ENCODE assay signal across 8 mouse cellular contexts in the genomic region with DNA sequence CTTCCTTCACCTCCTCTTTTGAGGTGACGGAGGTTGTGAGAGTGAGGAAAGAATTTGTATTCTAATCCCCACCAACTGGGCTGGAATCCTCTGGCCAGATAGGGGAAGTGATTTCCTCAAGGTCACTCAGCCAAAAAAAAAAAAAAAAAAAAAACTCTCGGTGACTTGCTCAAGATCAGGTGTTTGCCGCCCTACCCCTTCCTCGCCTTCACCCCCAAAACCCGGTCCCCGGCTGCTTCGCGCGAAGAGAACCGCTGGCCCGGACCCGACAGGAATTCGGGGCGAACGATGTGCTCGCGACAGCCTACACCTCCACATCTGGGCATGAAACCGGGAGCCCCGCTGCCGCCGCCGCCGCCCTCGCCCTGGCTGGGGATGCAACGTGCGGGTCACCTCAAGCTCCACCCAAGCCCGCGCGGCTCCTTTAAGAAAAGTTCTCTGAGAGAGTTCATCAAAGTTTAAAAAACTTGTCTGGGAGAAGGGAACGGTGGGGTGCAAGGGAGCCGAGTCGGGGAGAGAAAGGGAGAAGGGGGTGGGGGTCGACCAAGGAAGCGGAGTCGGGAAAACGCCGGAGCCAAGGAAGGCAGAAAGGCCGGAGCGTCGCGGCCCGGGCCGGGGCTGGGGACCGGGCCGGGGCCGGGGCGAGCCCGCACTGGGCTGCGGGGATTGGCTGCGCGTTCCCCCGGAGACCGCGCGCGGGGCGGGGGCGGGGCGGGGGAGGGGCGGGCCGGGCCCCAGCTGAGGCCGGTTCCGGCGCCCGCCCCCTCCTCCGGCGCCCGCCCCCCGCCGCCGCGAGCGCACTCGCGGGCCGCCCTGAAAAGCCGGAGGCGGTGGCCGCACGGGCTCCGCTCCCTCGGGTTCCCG. TPM values are rescaled to one million over a fixed set of nuclear protein-coding genes. Genes with fewer than 3 reads are reported as not detected.
DNase-seq lines count a peak whose midpoint lies in the region; ATAC-seq lines count a peak whose summit lies in the region.

No protein-coding gene starts in this region.

- H3K27me3 ChIP-seq in forebrain, embryonic 11.5 days (ENCODE audit: control insufficient read depth, insufficient read depth, low read length), result peaks cover 31% of the 10 kb centered on the region
- peaks cover 58% of the 10 kb centered on the region for H3K27me3 ChIP-seq in limb, embryonic 10.5 days (ENCODE audit: low read depth, poor library complexity, severe bottlenecking)
- H3K27me3 ChIP-seq in midbrain, embryonic 10.5 days (ENCODE audit: low read depth, poor library complexity, severe bottlenecking), result peaks cover 80% of the 10 kb centered on the region
- H3K27me3 ChIP-seq in stomach, embryonic 16.5 days (ENCODE audit: control insufficient read depth, insufficient read depth, low read length), result peaks cover 10% of the 10 kb centered on the region

- peak; percentile 21 to 55 for DNase-seq in urinary bladder, adult 18-20 months (ENCODE audit: low spot score in 2 of 2)
- no peak for DNase-seq in urinary bladder, postnatal 10 days (ENCODE audit: low spot score)
- DNase-seq in forebrain, embryonic 11.5 days (ENCODE audit: low spot score), result peak; percentile 81
- DNase-seq in heart, postnatal 25 days (ENCODE audit: low spot score), result peak; percentile 34
- DNase-seq in limb, embryonic 10.5 days (ENCODE audit: low spot score), result peak; percentile 80
- peak; percentile 71 for DNase-seq in midbrain, embryonic 10.5 days (ENCODE audit: low spot score)
- DNase-seq in cerebellum, postnatal 4 days (ENCODE audit: low spot score in 2 of 2), result no peak

- peak overlapping the region; percentile 68 for H3K9ac ChIP-seq in forebrain, embryonic 11.5 days (ENCODE audit: low read length)
- H3K9ac ChIP-seq in stomach, embryonic 16.5 days (ENCODE audit: low read length), result peak overlapping the region; percentile 79

- peak; percentile 81 for ATAC-seq in forebrain, embryonic 11.5 days (replicated peaks; ENCODE audit: low FRiP score)
- peak; percentile 93 for ATAC-seq in stomach, embryonic 16.5 days (ENCODE audit: insufficient read depth, low FRiP score)

- no peaks in the 10 kb centered on the region for H3K36me3 ChIP-seq in forebrain, embryonic 11.5 days (ENCODE audit: control insufficient read depth, insufficient read depth, low read length)
- no peaks in the 10 kb centered on the region for H3K36me3 ChIP-seq in limb, embryonic 10.5 days
- H3K36me3 ChIP-seq in midbrain, embryonic 10.5 days, result no peaks in the 10 kb centered on the region
- H3K36me3 ChIP-seq in stomach, embryonic 16.5 days (ENCODE audit: control insufficient read depth, insufficient read depth, low read length), result no peaks in the 10 kb centered on the region

- peaks cover 15% of the 10 kb centered on the region for H3K4me1 ChIP-seq in forebrain, embryonic 11.5 days (replicated peaks; ENCODE audit: control insufficient read depth, insufficient read depth, low read length)
- H3K4me1 ChIP-seq in limb, embryonic 10.5 days, result peaks cover 35% of the 10 kb centered on the region
- H3K4me1 ChIP-seq in midbrain, embryonic 10.5 days, result peaks cover 40% of the 10 kb centered on the region
- H3K4me1 ChIP-seq in stomach, embryonic 16.5 days (ENCODE audit: control insufficient read depth, insufficient read depth, low read length), result peaks cover 9% of the 10 kb centered on the region; the same call in 1 of the 2 replicates

- H3K4me3 ChIP-seq in forebrain, embryonic 11.5 days (ENCODE audit: low read depth, low read length), result peak overlapping the region; percentile 60
- peak overlapping the region; percentile 88 for H3K4me3 ChIP-seq in limb, embryonic 10.5 days
- peak overlapping the region; percentile 78 for H3K4me3 ChIP-seq in midbrain, embryonic 10.5 days
- peak overlapping the region; percentile 76 for H3K4me3 ChIP-seq in stomach, embryonic 16.5 days (replicated peaks; ENCODE audit: low read length)

- no peaks in the 10 kb centered on the region for H3K9me3 ChIP-seq in forebrain, embryonic 11.5 days (ENCODE audit: control insufficient read depth, low read length)
- no peaks in the 10 kb centered on the region for H3K9me3 ChIP-seq in limb, embryonic 10.5 days (replicated peaks)
- no peaks in the 10 kb centered on the region for H3K9me3 ChIP-seq in midbrain, embryonic 10.5 days (replicated peaks)
- H3K9me3 ChIP-seq in stomach, embryonic 16.5 days (replicated peaks; ENCODE audit: control insufficient read depth, low read length), result no peaks in the 10 kb centered on the region

- intact Hi-C loops in heart, postnatal 25 days (cut with DNase I), result loop anchor here (2.0 to 5.0 kb wide), 2 partner anchors 15 to 32 kb away; no protein-coding TSS in a partner anchor

- under 1% methylated on average over 37 of the region's 83 CpGs for WGBS in forebrain, embryonic 11.5 days
- WGBS in limb, embryonic 10.5 days, result 1% methylated on average over 65 of the region's 83 CpGs
- under 1% methylated on average over 54 of the region's 83 CpGs for WGBS in midbrain, embryonic 10.5 days
- under 1% methylated on average over 65 of the region's 83 CpGs for WGBS in stomach, embryonic 16.5 days

- no peak overlapping the region for H3K27ac ChIP-seq in forebrain, embryonic 11.5 days (ENCODE audit: low read depth, low read length)
- H3K27ac ChIP-seq in limb, embryonic 10.5 days, result peak overlapping the region; percentile 92
- H3K27ac ChIP-seq in midbrain, embryonic 10.5 days (replicated peaks), result peak overlapping the region; percentile 89
- H3K27ac ChIP-seq in stomach, embryonic 16.5 days (ENCODE audit: low read length), result peak overlapping the region; percentile 72

- peak overlapping the region; percentile 100 for H3K4me2 ChIP-seq in forebrain, embryonic 11.5 days (ENCODE audit: low read depth, low read length, severe bottlenecking)
- H3K4me2 ChIP-seq in stomach, embryonic 16.5 days (ENCODE audit: low read depth, low read length), result peak overlapping the region; percentile 87

RNA-seq across cellular contexts. Expression of a gene that starts 0.6 kb away (rescaled TPM):
- 20.3 and 23.6 TPM in 2 replicates for polyA plus RNA-seq in forebrain, embryonic 11.5 days (2014; fragmentation: Nextera tagmentation; extraction: Ambion mirVana)
- 10 to 100 TPM; 37.1 to 39.3 TPM for total RNA-seq in heart, postnatal 25 days (2021)
- 33.5 and 40.4 TPM in 2 replicates for polyA plus RNA-seq in limb, embryonic 10.5 days (2016; fragmentation: Nextera tagmentation; extraction: Ambion mirVana)
- polyA plus RNA-seq in midbrain, embryonic 10.5 days (2016; fragmentation: Nextera tagmentation; extraction: Ambion mirVana), result 33.2 and 39.4 TPM in 2 replicates
- polyA plus RNA-seq in stomach, embryonic 16.5 days (2015; fragmentation: Nextera tagmentation; extraction: Ambion mirVana), result 20.4 and 22.9 TPM in 2 replicates

RNA-seq across cellular contexts. Expression of a gene that starts 37.8 kb away (rescaled TPM):
- 208 and 218 TPM in 2 replicates for polyA plus RNA-seq in forebrain, embryonic 11.5 days (2014; fragmentation: Nextera tagmentation; extraction: Ambion mirVana)
- 100 to 1,000 TPM; 249 to 259 TPM for total RNA-seq in heart, postnatal 25 days (2021)
- 267 and 319 TPM in 2 replicates for polyA plus RNA-seq in limb, embryonic 10.5 days (2016; fragmentation: Nextera tagmentation; extraction: Ambion mirVana)
- polyA plus RNA-seq in midbrain, embryonic 10.5 days (2016; fragmentation: Nextera tagmentation; extraction: Ambion mirVana), result 234 and 269 TPM in 2 replicates
- 200 and 218 TPM in 2 replicates for polyA plus RNA-seq in stomach, embryonic 16.5 days (2015; fragmentation: Nextera tagmentation; extraction: Ambion mirVana)

RNA-seq across cellular contexts. Expression of a gene that starts 43.0 kb away (rescaled TPM):
- polyA plus RNA-seq in forebrain, embryonic 11.5 days (2014; fragmentation: Nextera tagmentation; extraction: Ambion mirVana), result 26.2 and 31.8 TPM in 2 replicates
- not detected for total RNA-seq in heart, postnatal 25 days (2021)
- 24.5 and 26.7 TPM in 2 replicates for polyA plus RNA-seq in limb, embryonic 10.5 days (2016; fragmentation: Nextera tagmentation; extraction: Ambion mirVana)
- 27.8 and 29.3 TPM in 2 replicates for polyA plus RNA-seq in midbrain, embryonic 10.5 days (2016; fragmentation: Nextera tagmentation; extraction: Ambion mirVana)
- polyA plus RNA-seq in stomach, embryonic 16.5 days (2015; fragmentation: Nextera tagmentation; extraction: Ambion mirVana), result 12.2 and 12.7 TPM in 2 replicates

RNA-seq across cellular contexts. Expression of a gene that starts 50.2 kb away (rescaled TPM):
- 8.3 and 8.8 TPM in 2 replicates for polyA plus RNA-seq in forebrain, embryonic 11.5 days (2014; fragmentation: Nextera tagmentation; extraction: Ambion mirVana)
- 10 to 100 TPM; 12.9 to 13.2 TPM for total RNA-seq in heart, postnatal 25 days (2021)
- polyA plus RNA-seq in limb, embryonic 10.5 days (2016; fragmentation: Nextera tagmentation; extraction: Ambion mirVana), result 10.0 and 13.0 TPM in 2 replicates
- polyA plus RNA-seq in midbrain, embryonic 10.5 days (2016; fragmentation: Nextera tagmentation; extraction: Ambion mirVana), result 13.4 and 13.9 TPM in 2 replicates
- 21.4 and 23.0 TPM in 2 replicates for polyA plus RNA-seq in stomach, embryonic 16.5 days (2015; fragmentation: Nextera tagmentation; extraction: Ambion mirVana)

Comparison
In these comparisons a context has a peak if more than half of its experiments do, and no peak if none do; other contexts are left out.
1. DNase-seq: peak in urinary bladder, adult 18-20 months (2 of 2), forebrain, embryonic 11.5 days (single experiment), heart, postnatal 25 days (single experiment), limb, embryonic 10.5 days (single experiment) and midbrain, embryonic 10.5 days (single experiment); none in urinary bladder, postnatal 10 days (single experiment) and cerebellum, postnatal 4 days (0 of 2).
2. Peak in every context shown above with its lines, with median percentiles within 50 percentile points of each other: H3K4me3 ChIP-seq.